Mouse (Mus musculus): ENCODE measurements around the gene Atp6v0e. TPM values are rescaled to one million over a fixed set of nuclear protein-coding genes. Genes with fewer than 3 reads are reported as not detected.
A peak's percentile ranks its signal among the peaks of the same experiment; 100 is the strongest.

Atp6v0e gene
- total and polyA plus RNA-seq, 3 experiments, result 190 to 422 (median 226) TPM

DNA sequence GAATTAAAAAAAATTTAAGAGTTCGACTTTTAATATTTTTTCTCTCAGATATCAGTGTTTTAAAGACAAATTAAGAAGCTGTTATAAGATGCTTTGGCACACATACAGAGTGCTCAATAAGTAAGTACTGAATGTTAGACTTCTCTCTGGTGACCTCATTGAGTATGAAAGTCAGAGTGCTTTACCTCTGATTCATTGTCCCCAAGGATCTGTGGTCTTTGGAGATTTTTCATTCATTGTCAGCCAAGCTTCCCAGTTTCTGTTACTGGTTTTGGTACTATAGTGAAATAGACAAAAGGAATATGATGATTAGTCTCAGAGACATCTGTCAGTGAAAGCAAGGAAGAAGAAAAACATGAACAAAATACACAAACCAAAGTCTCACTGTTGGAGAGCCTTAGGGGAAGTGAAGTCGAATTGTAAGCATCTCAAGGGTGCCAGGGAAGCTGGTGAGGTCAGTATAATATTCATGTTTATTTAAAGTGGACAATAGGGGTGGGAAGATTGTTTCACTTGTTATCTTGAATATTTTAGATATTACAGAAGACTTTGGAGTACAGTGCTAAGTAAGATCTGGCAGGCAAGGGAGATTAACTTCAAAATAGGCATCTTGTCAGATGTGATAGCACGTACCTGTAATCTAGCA is 64.2 kb downstream of the Atp6v0e start:
- Histone ChIP-seq H3K9me3 (replicated peaks; ENCODE audit: low read length) (no peaks in the 10 kb centered on the region), H3K4me1 (ENCODE audit: control insufficient read depth in 1 of 2, insufficient read depth in 2 of 2) (peaks cover 15 to 53% of the 10 kb centered on the region in 2 experiments), H3K36me3 (replicated peaks in 1 of 2; ENCODE audit: control insufficient read depth in 1 of 2, insufficient read depth in 1 of 2, low read length in 1 of 2) (no peaks in the 10 kb centered on the region), H3K27me3 (replicated peaks) (no peaks in the 10 kb centered on the region), H3K4me3 (replicated peaks in 1 of 3; ENCODE audit: low read depth in 2 of 3, low read length in 2 of 3, poor library complexity in 1 of 3) (no peak overlapping the region), H3K9ac (ENCODE audit: insufficient read depth, low read depth) (peak overlapping the region; percentile 30; the same call in 1 of the 2 replicates), H3K79me2 (replicated peaks; ENCODE audit: control insufficient read depth, extremely low read depth, insufficient read depth, poor library complexity, severe bottlenecking) (peaks cover 10% of the 10 kb centered on the region; the same call in 1 of the 2 replicates), H3K4me2 (ENCODE audit: insufficient read depth, low read depth, poor library complexity, severe bottlenecking) (peak overlapping the region; percentile 71), H3K27ac (ENCODE audit: insufficient read depth, low read depth) (no peak overlapping the region)
- dilution Hi-C loops (cut with MboI; ENCODE audit: extremely low pct_ligation_motif_present, extremely low pct_unique_long_range_greater_than_20kb, low sequenced_read_pairs) (no loop called here), in situ Hi-C loops (cut with MboI; ENCODE audit: low pct_ligation_motif_present, low pct_unique_long_range_greater_than_20kb, low sequenced_read_pairs) (loop anchor here (10.0 kb wide), 1 partner anchor 58 kb away; the partner anchor contains the start of gene Bnip1)
- peak; percentile 26 for DNase-seq (ENCODE audit: extremely low read depth)
- no peak for TF ChIP-seq NELFE (IDR thresholded peaks at IDR 0.05; ENCODE audit: low read depth, low read length)
- TF ChIP-seq KAT2A (IDR thresholded peaks at IDR 0.05; ENCODE audit: insufficient replicate concordance, low read length), result no peak
- no peak for TF ChIP-seq POLR2A (IDR thresholded peaks at IDR 0.05; ENCODE audit: low read depth, low read length)
- TF ChIP-seq JUND (conservative IDR thresholded peaks at IDR 0.05; ENCODE audit: low read depth, low read length), result no peak
- TF ChIP-seq USF1 (IDR thresholded peaks at IDR 0.05; ENCODE audit: low read depth, low read length), result no peak
- no peak for TF ChIP-seq ELF1 (IDR thresholded peaks at IDR 0.05; ENCODE audit: low read depth, low read length)
- TF ChIP-seq RAD21 (IDR thresholded peaks at IDR 0.05; ENCODE audit: low read depth, low read length), result no peak
- TF ChIP-seq CTCF (conservative IDR thresholded peaks at IDR 0.05 in 1 of 2, IDR thresholded peaks at IDR 0.05 in 1 of 2; ENCODE audit: low read depth in 2 of 2, low read length in 2 of 2), result no peak
- TF ChIP-seq JUN (IDR thresholded peaks at IDR 0.05; ENCODE audit: insufficient read depth, low read depth, low read length), result peak; percentile 36; the same call in 1 of the 2 replicates
- TF ChIP-seq ZKSCAN1 (IDR thresholded peaks at IDR 0.05; ENCODE audit: borderline replicate concordance, low read depth, low read length), result no peak
- TF ChIP-seq NRF1 (IDR thresholded peaks at IDR 0.05; ENCODE audit: low read depth, low read length), result no peak
- TF ChIP-seq SIN3A (IDR thresholded peaks at IDR 0.05; ENCODE audit: low read length), result peak; percentile 25; the same call in 1 of the 2 replicates
- no peak for TF ChIP-seq PAX5 (IDR thresholded peaks at IDR 0.05; ENCODE audit: low read length)
- no peak for TF ChIP-seq MAX (IDR thresholded peaks at IDR 0.05; ENCODE audit: low read length)
- 0 out of 2 replicates have a peak, but pooled peaks have one; percentile 22 for TF ChIP-seq MEF2A (IDR thresholded peaks at IDR 0.05; ENCODE audit: borderline replicate concordance, low read depth, low read length)
- TF ChIP-seq SMC3 (IDR thresholded peaks at IDR 0.05; ENCODE audit: low read depth, low read length), result no peak
- no peak for TF ChIP-seq UBTF (IDR thresholded peaks at IDR 0.05; ENCODE audit: low read depth, low read length)
- no peak for TF ChIP-seq EP300 (IDR thresholded peaks at IDR 0.05; ENCODE audit: low read length)
- TF ChIP-seq USF2 (conservative IDR thresholded peaks at IDR 0.05; ENCODE audit: low read depth, low read length), result no peak
- TF ChIP-seq BHLHE40 (IDR thresholded peaks at IDR 0.05; ENCODE audit: low read depth, low read length), result no peak
- TF ChIP-seq ETS1 (conservative IDR thresholded peaks at IDR 0.05; ENCODE audit: low read depth, low read length), result peak; percentile 37; the same call in 1 of the 2 replicates
- TF ChIP-seq HCFC1 (IDR thresholded peaks at IDR 0.05; ENCODE audit: low read depth, low read length), result no peak
- TF ChIP-seq MAFK (IDR thresholded peaks at IDR 0.05; ENCODE audit: insufficient replicate concordance, low read length), result 0 out of 2 replicates have a peak, but pooled peaks have one; percentile 11
- TF ChIP-seq MYC (IDR thresholded peaks at IDR 0.05; ENCODE audit: low read depth, low read length), result 0 out of 2 replicates have a peak, but pooled peaks have one; percentile 9
- TF ChIP-seq CHD2 (IDR thresholded peaks at IDR 0.05; ENCODE audit: low read length), result no peak
- TF ChIP-seq ZNF384 (IDR thresholded peaks at IDR 0.05; ENCODE audit: low read depth, low read length), result no peak
- TF ChIP-seq IRF4 (IDR thresholded peaks at IDR 0.05; ENCODE audit: low read depth, low read length), result no peak
- no peak for TF ChIP-seq TCF12 (IDR thresholded peaks at IDR 0.05; ENCODE audit: low read depth, low read length)
- TF ChIP-seq GABPA (IDR thresholded peaks at IDR 0.05; ENCODE audit: insufficient replicate concordance, low read depth, low read length), result no peak
- TF ChIP-seq MXI1 (IDR thresholded peaks at IDR 0.05; ENCODE audit: low read depth, low read length), result peak; percentile 19; the same call in 1 of the 2 replicates
- no peak for TF ChIP-seq POLR2AphosphoS2 (IDR thresholded peaks at IDR 0.05; ENCODE audit: low read depth, low read length)
- TF ChIP-seq ZMIZ1 (IDR thresholded peaks at IDR 0.05; ENCODE audit: low read depth, low read length), result no peak
- TF ChIP-seq MAZ (IDR thresholded peaks at IDR 0.05; ENCODE audit: low read depth, low read length), result no peak
- TF ChIP-seq RCOR1 (conservative IDR thresholded peaks at IDR 0.05; ENCODE audit: low read depth, low read length), result no peak
- TF ChIP-seq ZC3H11A (IDR thresholded peaks at IDR 0.05; ENCODE audit: low read depth, low read length), result no peak
- TF ChIP-seq CHD1 (IDR thresholded peaks at IDR 0.05; ENCODE audit: low read depth, low read length), result no peak
- TF ChIP-seq TBP (conservative IDR thresholded peaks at IDR 0.05; ENCODE audit: low read depth, low read length), result no peak
- TF ChIP-seq E2F4 (IDR thresholded peaks at IDR 0.05; ENCODE audit: insufficient replicate concordance, low read depth, low read length), result no peak
